Mouse (Mus musculus): ENCODE data around the gene Pla2g2d. TPM values are rescaled to one million over a fixed set of nuclear protein-coding genes. Genes with fewer than 3 reads are reported as not detected.
"Not testable (repeated sequence)": the region's sequence is repeated elsewhere in the genome, so short reads cannot be mapped to it uniquely, and the experiment has no call there.

Pla2g2d gene
- total RNA-seq, 2 experiments from 2014 or later = 0.28 TPM; not detected in 1

DNA sequence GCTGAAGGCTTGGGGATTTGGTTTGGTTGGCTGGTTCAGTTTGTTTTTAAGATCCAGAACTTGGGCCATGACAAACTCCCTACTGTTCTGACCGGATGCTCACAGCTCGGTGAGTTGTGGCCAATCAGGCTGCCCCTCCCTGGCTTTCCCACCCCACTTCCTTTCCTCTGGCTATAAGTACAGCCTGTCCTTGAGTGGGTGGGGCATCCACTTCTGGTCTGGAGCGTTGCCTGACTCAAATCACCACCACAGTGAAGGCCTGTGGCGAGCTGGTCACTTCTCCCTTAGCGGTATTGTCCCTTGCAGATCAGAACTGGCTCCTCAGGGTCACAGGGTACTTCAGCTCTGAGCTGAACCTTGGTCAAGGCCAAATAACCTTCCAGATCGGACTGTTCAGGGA is 42.2 kb downstream of the Pla2g2d start:
- Histone ChIP-seq H3K27ac (no peak overlapping the region), H3K4me3 (no peak overlapping the region)
- no peak for DNase-seq
- intact Hi-C loops (cut with DNase I) = no loop called here
- no peak for TF ChIP-seq CTCF (IDR thresholded peaks at IDR 0.05)

DNA sequence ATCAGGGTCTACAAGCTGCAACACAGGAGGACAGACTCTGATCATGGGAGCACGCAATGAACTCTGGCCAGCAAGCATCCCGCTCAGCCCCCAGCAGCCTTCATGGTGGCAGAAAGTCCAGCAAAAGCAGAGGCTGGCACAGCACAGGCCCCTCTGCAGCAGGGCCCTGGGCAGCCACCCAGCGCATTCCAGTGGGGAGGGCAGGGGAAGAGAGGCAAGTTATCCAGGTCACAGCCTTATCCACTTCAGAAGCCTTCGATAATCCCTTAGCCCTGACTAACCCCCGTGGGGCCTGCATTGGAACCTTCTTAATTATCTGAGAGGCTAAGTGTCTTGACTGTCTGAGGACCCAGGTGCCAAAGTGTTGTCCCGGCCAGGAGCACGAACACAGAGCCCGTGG is 43.6 kb downstream of the Pla2g2d start:
- Histone ChIP-seq H3K27ac (peak overlapping the region; percentile 20; the same call in 1 of the 2 replicates), H3K4me3 (peak overlapping the region; percentile 34)
- intact Hi-C loops (cut with DNase I) = no loop called here
- DNase-seq = peak; percentile 82
- TF ChIP-seq CTCF (IDR thresholded peaks at IDR 0.05) = no peak

DNA sequence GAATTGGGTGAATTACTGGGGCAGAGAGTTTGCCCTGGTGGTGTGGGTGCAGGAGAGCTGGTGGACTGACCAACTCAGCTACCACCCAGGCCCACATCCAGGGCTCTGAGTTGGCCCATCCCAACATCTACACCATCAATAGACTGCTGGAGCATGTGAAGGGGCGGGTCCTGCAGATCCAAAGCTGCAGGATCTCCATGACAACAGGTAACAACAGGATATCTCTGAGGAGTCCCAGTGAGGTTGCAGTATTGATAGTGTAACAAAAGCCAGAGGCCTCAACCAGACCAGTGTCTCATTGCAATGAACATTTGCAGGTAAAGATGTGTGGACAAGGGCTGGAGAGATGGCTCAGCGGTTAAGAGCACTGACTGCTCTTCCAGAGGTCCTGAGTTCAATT is 45.5 kb downstream of the Pla2g2d start:
- Histone ChIP-seq H3K27ac (no peak overlapping the region), H3K4me3 (no peak overlapping the region)
- no peak for TF ChIP-seq CTCF (IDR thresholded peaks at IDR 0.05)
- intact Hi-C loops (cut with DNase I) = no loop called here
- no peak for DNase-seq

DNA sequence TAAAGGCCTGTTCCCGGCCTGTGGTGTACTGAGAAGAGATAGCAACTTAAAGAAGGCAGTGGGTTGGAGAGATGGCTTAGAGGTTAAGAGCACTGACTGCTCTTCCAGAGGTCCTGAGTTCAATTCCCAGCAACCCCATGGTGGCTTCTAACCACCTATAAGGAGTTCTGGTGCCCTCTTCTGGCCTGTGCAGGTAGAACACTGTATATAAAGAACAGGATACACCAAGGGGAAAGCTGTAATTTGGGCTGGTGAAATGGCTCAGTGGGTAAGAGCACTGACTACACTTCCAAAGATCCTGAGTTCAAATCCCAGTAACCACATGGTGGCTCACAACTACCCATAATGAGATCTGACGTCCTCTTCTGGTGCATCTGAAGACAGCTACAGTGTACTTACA is 48.6 kb downstream of the Pla2g2d start:
- intact Hi-C loops (cut with DNase I); H3K4me3 ChIP-seq; DNase-seq; H3K27ac ChIP-seq: not testable (repeated sequence)

DNA sequence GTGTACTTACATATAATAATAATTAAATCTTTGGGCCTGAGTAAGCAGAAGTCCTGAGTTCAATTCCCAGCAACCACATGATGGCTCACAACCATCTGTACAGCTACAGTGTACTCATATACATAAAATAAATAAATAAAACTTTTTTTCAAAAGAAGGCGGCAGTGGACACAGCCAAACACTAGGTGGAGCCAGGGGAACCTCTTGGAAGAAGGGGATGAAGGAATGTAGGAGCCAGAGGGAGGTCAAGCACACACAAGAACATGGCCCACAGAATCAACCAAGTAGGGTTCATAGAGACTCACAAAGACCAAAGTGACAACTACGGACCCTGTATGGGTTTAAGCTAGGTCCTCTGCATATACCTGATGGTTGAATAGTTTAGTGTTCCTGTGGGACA is 49.1 kb downstream of the Pla2g2d start:
- Histone ChIP-seq H3K4me3 (no peak overlapping the region), H3K27ac (no peak overlapping the region)
- peak; percentile 40 for TF ChIP-seq CTCF (IDR thresholded peaks at IDR 0.05)
- no peak for DNase-seq
- intact Hi-C loops (cut with DNase I) = no loop called here

DNA sequence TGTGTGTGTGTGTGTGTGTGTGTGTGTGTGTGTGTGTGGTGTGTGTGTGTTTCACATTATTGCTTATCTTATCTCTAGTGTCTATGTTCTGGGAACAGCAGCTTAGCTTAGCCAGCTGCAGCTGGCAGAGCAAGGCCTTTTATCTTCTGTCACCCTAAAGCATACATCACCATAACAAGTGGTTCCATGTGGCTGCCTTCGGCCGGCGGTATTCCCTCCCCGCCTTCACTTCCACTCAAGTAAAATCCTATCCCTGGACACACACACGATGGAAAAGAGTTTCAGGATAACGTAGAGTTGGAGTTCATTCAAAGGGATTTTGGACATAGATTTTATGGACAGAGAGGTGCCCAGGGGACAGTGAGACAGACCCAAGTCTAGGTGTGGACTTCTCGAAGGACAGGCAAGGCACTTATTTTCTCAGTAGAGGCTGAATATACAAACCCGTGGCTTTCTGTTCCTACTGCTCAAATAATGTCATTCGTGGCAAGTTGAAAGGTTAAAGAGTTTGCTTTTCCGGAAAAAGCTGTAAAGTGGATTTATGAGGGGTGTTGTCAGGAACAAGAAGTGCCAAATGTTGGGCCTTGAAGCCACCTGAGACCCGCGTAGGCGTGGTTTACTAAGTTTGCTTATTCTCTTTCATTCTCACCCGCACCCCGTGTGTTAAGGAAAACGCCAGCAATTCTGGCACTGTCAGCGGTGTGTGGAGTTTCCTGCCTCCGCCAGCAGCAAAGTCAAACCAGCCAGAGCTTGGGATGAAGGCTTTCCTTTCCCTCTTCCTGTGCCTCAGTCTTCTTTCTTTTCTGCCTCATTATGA is 50.4 kb downstream of the Pla2g2d start:
- peak overlapping the region; percentile 30 for H3K4me3 ChIP-seq
- intact Hi-C loops (cut with DNase I) = no loop called here
- DNase-seq = peak; percentile 34
- TF ChIP-seq CTCF (IDR thresholded peaks at IDR 0.05) = no peak
- 0 out of 2 replicates have a peak overlapping the region, but pooled peaks have one; percentile 7 for H3K27ac ChIP-seq

DNA sequence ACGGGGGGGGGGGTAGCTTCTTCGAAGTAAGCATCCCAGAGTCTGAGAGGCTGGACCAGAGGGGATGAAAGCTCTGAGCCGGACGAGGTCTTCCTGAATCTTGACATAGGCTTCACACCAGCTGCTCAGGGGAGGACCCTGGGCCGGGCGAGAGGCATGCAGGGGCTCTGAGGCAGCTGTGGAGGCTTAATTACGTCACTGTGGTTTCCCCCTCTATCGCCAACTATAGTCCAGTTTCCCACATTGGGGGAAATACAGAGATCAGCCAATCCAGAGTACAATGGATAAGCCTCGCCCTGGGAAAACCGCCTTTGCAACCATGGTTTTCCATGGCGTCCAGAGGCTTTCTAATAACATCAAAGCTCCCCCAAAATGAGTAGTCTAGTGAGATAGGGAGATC is 51.6 kb downstream of the Pla2g2d start:
- intact Hi-C loops (cut with DNase I) = no loop called here

More for the DNA sequence above, 51.6 kb downstream of the Pla2g2d start:
- no peak for TF ChIP-seq CTCF (IDR thresholded peaks at IDR 0.05)
- DNase-seq = no peak
- no peak overlapping the region for H3K27ac ChIP-seq
- no peak overlapping the region for H3K4me3 ChIP-seq

Other genes starting within 250 kb of the Pla2g2d start
- not detected for gene Vwa5b1, start 139.9 kb upstream of the Pla2g2d start, total RNA-seq (2021)
- gene Pla2g2c, start 50.9 kb upstream of the Pla2g2d start, total RNA-seq (2021) = not detected
- under 1 TPM in 1 of 2 experiments, not detected in 1; 0.20 TPM for gene Ubxn10, start 38.6 kb upstream of the Pla2g2d start, total RNA-seq (2021)
- gene Pla2g2f, start 18.1 kb upstream of the Pla2g2d start, total RNA-seq (2021) = not detected
- gene Pla2g5, start 87.7 kb downstream of the Pla2g2d start, total RNA-seq (2021) = 1 to 10 TPM in 1 of 2 experiments, under 1 TPM in 1; 0.92 to 2.1 TPM
- not detected for gene Gm13030, start 98.2 kb downstream of the Pla2g2d start, total RNA-seq (2021)
- gene Pla2g2e, start 102.2 kb downstream of the Pla2g2d start, total RNA-seq (2021) = not detected
- 10 to 100 TPM; 15.7 to 17.2 TPM for gene Otud3, start 138.2 kb downstream of the Pla2g2d start, total RNA-seq (2021)
- gene Rnf186, start 191.4 kb downstream of the Pla2g2d start, total RNA-seq (2021) = not detected
- gene Tmco4, start 197.2 kb downstream of the Pla2g2d start, total RNA-seq (2021) = 1 to 10 TPM; 7.5 to 7.6 TPM